Mouse (Mus musculus): ENCODE results near the gene Itk. TPM values are rescaled to one million over a fixed set of nuclear protein-coding genes. Genes with fewer than 3 reads are reported as not detected.
A peak's percentile ranks its signal among the peaks of the same experiment; 100 is the strongest.

Gene Itk
- total RNA-seq, 4 experiments from 2014 or later = 0.14 to 0.22 (median 0.17) TPM

DNA sequence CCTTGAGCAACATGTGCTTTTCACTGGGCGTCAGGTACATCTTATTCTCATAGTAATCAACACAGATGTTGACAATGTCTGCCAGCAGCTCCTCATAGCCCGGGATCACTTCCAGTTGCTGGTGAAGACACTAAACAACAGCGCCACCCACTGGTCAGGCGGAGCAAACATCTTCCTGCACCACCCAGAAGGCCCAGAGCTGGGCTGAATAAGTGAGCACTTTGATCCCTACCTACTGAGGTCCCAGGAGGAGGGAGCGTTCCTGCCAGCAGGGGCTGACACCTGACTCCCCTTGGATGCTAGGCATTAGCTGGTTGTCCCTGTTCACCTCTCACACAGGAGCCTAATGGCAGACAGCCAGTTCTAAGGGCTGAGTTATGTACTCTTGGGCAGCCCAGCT lies 112.5 kb downstream of the Itk start:
- no peak for DNase-seq (ENCODE audit: low spot score)

DNA sequence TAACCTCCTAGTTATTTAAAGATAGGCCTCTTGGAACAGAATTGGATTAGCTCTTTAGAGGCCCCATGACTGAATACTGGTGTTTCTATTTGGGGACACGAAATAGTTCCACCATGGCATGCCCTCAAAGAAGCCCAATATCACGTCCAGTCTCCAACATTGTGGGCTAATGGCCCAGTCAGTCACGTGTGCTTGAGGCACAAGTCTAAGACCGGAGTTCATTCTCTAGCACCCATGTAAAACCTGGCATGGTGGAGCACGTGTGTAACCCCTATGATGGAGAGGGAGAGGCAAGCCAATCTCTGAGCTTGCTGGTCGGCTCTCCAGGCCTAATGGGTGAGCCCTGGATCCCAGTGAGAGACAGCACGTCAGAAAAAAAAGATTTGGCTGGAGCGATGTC lies 113.1 kb downstream of the Itk start:
- no peak for DNase-seq (ENCODE audit: low spot score)

DNA sequence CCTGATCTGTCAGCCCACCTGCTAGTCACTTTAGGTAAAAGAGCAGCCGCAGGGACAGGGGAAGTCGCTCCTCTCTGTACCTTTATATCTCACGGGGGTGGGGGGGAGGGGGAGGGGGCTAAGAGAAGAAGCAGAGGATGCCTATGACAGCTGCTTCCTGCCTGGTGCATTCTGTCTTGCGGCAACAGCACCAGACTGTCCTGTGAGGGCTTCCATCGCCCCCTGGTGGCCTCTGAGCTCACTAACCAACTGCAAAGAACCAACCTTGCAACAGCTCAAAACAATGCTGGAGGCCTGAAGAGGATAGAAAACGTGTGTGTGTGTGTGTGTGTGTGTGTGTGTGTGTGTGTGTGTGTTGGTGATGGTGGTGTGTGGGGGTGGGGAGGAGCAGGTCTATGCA lies 114.0 kb downstream of the Itk start:
- DNase-seq (ENCODE audit: low spot score) = peak; percentile 52

Other genes starting within 250 kb of the Itk start
- gene Nipal4, start 223.0 kb downstream of the Itk start, total RNA-seq (2022) = under 1 TPM in 1 of 4 experiments, not detected in 3; 0.08 TPM
- gene Fndc9, start 154.0 kb downstream of the Itk start, total RNA-seq (2022) = not detected
- gene Cyfip2, start 76.7 kb downstream of the Itk start, total RNA-seq (2022) = 10 to 100 TPM; 63.9 to 70.3 (median 66.7) TPM
- gene Fam71b, start 7.0 kb upstream of the Itk start, total RNA-seq (2022) = not detected
- 10 to 100 TPM; 15.5 to 23.2 (median 17.7) TPM for gene Med7, start 47.4 kb upstream of the Itk start, total RNA-seq (2022)
- under 1 TPM in 3 of 4 experiments, not detected in 1; 0.19 to 0.38 (median 0.30) TPM for gene Havcr2, start 65.4 kb upstream of the Itk start, total RNA-seq (2022)
- gene Gm12169, start 134.7 kb upstream of the Itk start, total RNA-seq (2022) = not detected
- gene BC053393, start 182.0 kb upstream of the Itk start, total RNA-seq (2022) = under 1 TPM in 1 of 4 experiments, not detected in 3; 0.17 TPM
- not detected for gene Dppa1, start 239.7 kb upstream of the Itk start, total RNA-seq (2022)